Mouse (Mus musculus): ENCODE results near the gene F12. TPM values are rescaled to one million over a fixed set of nuclear protein-coding genes. Genes with fewer than 3 reads are reported as not detected.

The F12 gene
- polyA plus RNA-seq, 1 experiment, result not detected

DNA sequence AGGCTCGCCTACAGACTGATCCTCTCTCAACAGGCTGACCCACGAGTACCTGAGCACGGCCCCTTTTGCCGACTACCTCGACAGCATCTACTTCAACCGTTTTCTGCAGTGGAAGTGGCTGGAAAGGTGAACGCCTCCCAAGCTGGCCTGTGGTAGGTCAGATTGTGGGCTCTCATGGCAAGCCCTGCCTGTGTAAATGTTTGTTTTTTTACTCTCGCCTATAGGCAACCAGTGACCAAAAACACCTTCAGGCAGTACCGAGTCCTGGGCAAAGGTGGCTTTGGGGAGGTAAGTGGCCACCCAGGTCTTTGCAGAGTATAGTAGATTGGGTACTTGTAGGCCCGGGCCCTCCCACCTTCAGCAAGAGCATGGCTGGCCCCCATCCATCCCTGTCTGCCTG, 24.7 kb upstream of the F12 start:
- TF ChIP-seq POLR2A (IDR thresholded peaks at IDR 0.05; ENCODE audit: borderline replicate concordance, low read depth, low read length) (no peak), CTCF (IDR thresholded peaks at IDR 0.05; ENCODE audit: low read depth, low read length) (no peak)
- no peak overlapping the region for H3K4me3 ChIP-seq (ENCODE audit: insufficient read depth, low read length)
- no peak overlapping the region for H3K27ac ChIP-seq (ENCODE audit: insufficient read depth, low read depth, low read length)
- H3K4me1 ChIP-seq (ENCODE audit: control insufficient read depth, insufficient read depth, low read length), result peaks cover 14% of the 10 kb centered on the region

GRCm38 (mm10) chr13:55450511-55450980, 24.0 kb upstream of the F12 start:
- no peak overlapping the region for H3K4me3 ChIP-seq (ENCODE audit: insufficient read depth, low read length)
- peaks cover 15% of the 10 kb centered on the region for H3K4me1 ChIP-seq (ENCODE audit: control insufficient read depth, insufficient read depth, low read length)
- H3K27ac ChIP-seq (ENCODE audit: insufficient read depth, low read depth, low read length), result no peak overlapping the region
- TF ChIP-seq CTCF (IDR thresholded peaks at IDR 0.05; ENCODE audit: low read depth, low read length), result no peak

GRCm38 (mm10) chr13:55449679-55450441, 23.3 kb upstream of the F12 start:
- Histone ChIP-seq H3K4me3 (ENCODE audit: insufficient read depth, low read length) (no peak overlapping the region), H3K27ac (ENCODE audit: insufficient read depth, low read depth, low read length) (no peak overlapping the region), H3K4me1 (ENCODE audit: control insufficient read depth, insufficient read depth, low read length) (peaks cover 15% of the 10 kb centered on the region)
- TF ChIP-seq CTCF (IDR thresholded peaks at IDR 0.05; ENCODE audit: low read depth, low read length), result no peak
- no peak for TF ChIP-seq POLR2A (IDR thresholded peaks at IDR 0.05; ENCODE audit: borderline replicate concordance, low read depth, low read length)

- Histone ChIP-seq H3K27ac (ENCODE audit: insufficient read depth, low read depth, low read length) (no peak overlapping the region), H3K4me3 (ENCODE audit: insufficient read depth, low read length) (no peak overlapping the region), H3K4me1 (ENCODE audit: control insufficient read depth, insufficient read depth, low read length) (peaks cover 15% of the 10 kb centered on the region)
- TF ChIP-seq POLR2A (IDR thresholded peaks at IDR 0.05; ENCODE audit: borderline replicate concordance, low read depth, low read length) (no peak), CTCF (IDR thresholded peaks at IDR 0.05; ENCODE audit: low read depth, low read length) (no peak)
Measured at GRCm38 (mm10) chr13:55449205-55449604, 22.6 kb upstream of the F12 start.

GRCm38 (mm10) chr13:55448131-55448530, 21.5 kb upstream of the F12 start:
- Histone ChIP-seq H3K4me1 (ENCODE audit: control insufficient read depth, insufficient read depth, low read length) (peaks cover 20% of the 10 kb centered on the region), H3K27ac (ENCODE audit: insufficient read depth, low read depth, low read length) (no peak overlapping the region), H3K4me3 (ENCODE audit: insufficient read depth, low read length) (no peak overlapping the region)
- no peak for TF ChIP-seq CTCF (IDR thresholded peaks at IDR 0.05; ENCODE audit: low read depth, low read length)
- no peak for TF ChIP-seq POLR2A (IDR thresholded peaks at IDR 0.05; ENCODE audit: borderline replicate concordance, low read depth, low read length)

DNA sequence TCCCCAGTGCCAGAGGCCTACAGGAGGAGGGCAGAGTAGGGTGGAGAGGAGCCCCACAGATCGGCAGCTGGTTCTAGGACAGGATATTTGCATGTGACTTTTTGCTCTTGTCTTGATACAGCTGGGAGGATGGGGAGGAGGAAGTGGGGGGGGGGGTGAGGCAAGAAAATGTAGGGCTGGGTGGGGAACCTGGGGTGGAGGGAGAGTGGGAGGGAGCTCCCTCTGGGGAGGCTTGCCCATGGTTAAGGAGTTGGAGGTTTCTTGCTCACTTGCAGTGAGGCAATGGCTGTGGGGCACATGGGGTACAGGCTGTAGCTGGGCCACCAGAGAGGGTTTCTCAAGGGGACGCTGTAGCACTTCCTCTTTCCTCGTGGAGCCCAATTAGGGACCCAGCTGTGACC, 20.9 kb upstream of the F12 start:
- H3K4me1 ChIP-seq (ENCODE audit: control insufficient read depth, insufficient read depth, low read length), result peaks cover 20% of the 10 kb centered on the region

GRCm38 (mm10) chr13:55446483-55447105, 20.0 kb upstream of the F12 start:
- Histone ChIP-seq H3K27ac (ENCODE audit: insufficient read depth, low read depth, low read length) (0 out of 2 replicates have a peak overlapping the region, but pooled peaks have one; percentile 40), H3K4me1 (ENCODE audit: control insufficient read depth, insufficient read depth, low read length) (peaks cover 22% of the 10 kb centered on the region), H3K4me3 (ENCODE audit: insufficient read depth, low read length) (peak overlapping the region; percentile 93)
- TF ChIP-seq POLR2A (IDR thresholded peaks at IDR 0.05; ENCODE audit: borderline replicate concordance, low read depth, low read length) (no peak), CTCF (IDR thresholded peaks at IDR 0.05; ENCODE audit: low read depth, low read length) (no peak)

More for the DNA sequence above, 20.9 kb upstream of the F12 start:
- Histone ChIP-seq H3K4me3 (ENCODE audit: insufficient read depth, low read length) (no peak overlapping the region), H3K27ac (ENCODE audit: insufficient read depth, low read depth, low read length) (peak overlapping the region; percentile 40)
- TF ChIP-seq CTCF (IDR thresholded peaks at IDR 0.05; ENCODE audit: low read depth, low read length) (no peak), POLR2A (IDR thresholded peaks at IDR 0.05; ENCODE audit: borderline replicate concordance, low read depth, low read length) (no peak)

- Histone ChIP-seq H3K4me3 (ENCODE audit: insufficient read depth, low read length) (peak overlapping the region; percentile 93), H3K27ac (ENCODE audit: insufficient read depth, low read depth, low read length) (peak overlapping the region; percentile 78), H3K4me1 (ENCODE audit: control insufficient read depth, insufficient read depth, low read length) (peaks cover 26% of the 10 kb centered on the region)
- no peak for TF ChIP-seq CTCF (IDR thresholded peaks at IDR 0.05; ENCODE audit: low read depth, low read length)
Measured at GRCm38 (mm10) chr13:55445361-55446091, 18.9 kb upstream of the F12 start.

DNA sequence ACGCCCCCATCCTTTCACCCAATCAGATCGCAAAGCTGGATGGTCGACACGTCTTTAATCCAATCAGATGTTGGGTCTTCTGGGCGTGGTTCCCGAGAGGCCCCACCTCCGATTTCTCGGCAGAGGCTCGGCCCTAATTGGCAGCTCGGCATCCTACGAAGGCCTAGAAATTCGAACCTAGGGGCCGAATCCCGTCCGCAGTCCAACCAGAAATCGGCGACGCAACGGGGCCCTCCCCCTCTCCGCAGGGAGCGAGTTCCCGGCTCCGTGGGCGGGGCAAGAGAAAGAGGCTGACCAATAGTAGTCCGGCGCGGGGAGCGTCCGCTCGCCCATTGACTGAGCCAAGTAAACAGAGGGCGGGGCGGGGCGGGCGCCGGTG, 18.3 kb upstream of the F12 start, which contains the start of gene Grk6:
Grk6 (plus strand) TSS at position 136 of the 379 bp plus-strand sequence.
- TF ChIP-seq POLR2A (IDR thresholded peaks at IDR 0.05; ENCODE audit: borderline replicate concordance, low read depth, low read length) (no peak), CTCF (IDR thresholded peaks at IDR 0.05; ENCODE audit: low read depth, low read length) (no peak)
- Histone ChIP-seq H3K4me3 (ENCODE audit: insufficient read depth, low read length) (peak within 1 kb of the TSS; percentile 93), H3K4me1 (ENCODE audit: control insufficient read depth, insufficient read depth, low read length) (peaks cover 26% of the 10 kb centered on the region), H3K27ac (ENCODE audit: insufficient read depth, low read depth, low read length) (peak within 1 kb of the TSS; percentile 94)
